Mouse (Mus musculus): ENCODE measurements around the gene Ptms.
"Not testable (repeated sequence)": the region's sequence is repeated elsewhere in the genome, so short reads cannot be mapped to it uniquely, and the experiment has no call there.

Ptms gene

DNA sequence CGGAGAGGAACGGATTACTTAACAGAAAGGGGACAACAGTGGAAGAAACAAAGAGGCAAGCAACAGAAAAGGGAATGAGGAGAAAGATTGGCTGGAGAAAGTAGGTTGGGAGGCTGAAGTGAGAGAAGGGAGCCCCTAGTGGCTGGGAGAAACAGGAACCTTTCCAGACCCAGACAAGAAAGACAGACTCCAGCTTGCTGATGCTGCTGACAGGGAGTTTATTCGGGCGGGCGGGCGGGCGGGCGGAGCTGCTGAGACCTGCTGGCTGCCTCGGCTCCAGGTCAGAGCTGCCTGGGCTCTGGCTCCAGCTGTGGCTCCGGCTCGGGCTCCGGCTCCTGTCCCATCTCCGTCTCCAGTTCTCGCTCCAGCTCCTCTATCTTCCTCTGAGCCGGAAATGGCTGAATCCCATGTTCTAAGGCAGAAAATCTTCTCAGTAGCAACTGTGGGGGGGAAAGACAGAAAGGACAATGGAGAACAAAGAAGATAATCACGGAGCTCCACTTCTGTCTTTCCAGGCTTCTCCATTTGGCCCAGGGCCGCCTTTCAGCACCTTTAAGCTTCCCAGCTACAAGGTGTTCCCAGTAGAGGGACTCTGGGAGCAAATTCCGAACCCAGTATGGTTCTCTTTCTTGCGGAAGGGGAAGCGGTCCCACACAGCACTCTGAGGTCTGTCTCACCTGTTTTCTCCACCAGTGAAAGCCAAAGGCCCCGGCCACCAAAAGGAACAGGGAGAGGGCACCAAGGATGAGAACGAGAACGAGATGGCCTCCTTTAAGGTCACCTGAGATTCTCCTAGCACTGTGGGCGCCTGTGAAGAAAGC is 15.5 kb downstream of the Ptms start:
- in situ Hi-C loops (cut with MseI, MboI): no loop called here

DNA sequence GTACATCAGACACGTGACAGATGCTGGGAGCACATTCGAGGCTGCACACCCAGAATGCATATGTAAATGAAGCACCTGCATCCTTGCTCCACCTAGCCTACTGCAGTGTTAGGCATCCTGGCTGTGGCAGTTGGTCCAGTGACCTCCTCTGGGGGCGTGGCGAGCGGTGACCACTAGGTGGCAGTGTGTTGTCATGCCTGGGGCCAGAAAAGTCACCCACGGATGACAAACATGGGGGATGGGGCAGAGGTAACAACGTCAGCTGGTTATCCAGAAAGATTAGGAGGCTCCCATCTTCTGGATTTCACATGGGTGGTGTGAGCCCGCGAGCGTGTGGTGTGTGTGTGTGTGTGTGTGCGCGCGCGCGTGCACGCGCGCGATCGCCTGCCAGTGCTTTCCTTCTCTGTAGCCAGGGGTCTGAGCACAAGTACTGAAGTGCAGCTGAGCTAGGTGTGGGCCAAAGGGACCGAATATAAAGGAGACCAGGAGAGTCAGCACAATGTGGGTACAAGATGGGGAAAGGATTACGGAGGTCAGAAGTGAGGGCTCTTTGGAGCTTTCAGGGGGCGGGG is 16.2 kb downstream of the Ptms start:
- in situ Hi-C loops (cut with MseI, MboI): no loop called here

DNA sequence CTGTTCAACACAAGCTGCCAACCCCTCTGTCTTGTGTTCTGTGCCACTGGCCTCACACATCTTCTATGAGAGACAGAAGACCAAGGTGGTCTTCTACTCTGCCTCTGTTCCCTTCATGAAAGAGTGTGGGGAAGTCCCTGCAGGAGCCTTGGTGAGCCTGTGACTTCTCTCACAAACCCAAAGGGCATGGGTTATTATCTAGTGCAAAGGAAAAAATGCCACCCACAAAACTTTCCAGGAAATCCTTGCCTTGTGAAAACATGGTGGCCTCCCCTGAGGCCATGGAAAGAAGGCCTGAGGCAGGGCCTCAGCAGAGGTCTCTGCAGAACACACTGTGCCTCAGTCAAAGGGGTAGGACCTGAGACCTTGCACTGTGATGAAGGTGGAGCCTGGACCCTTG is 18.1 kb downstream of the Ptms start:
- in situ Hi-C loops (cut with MseI, MboI): no loop called here

DNA sequence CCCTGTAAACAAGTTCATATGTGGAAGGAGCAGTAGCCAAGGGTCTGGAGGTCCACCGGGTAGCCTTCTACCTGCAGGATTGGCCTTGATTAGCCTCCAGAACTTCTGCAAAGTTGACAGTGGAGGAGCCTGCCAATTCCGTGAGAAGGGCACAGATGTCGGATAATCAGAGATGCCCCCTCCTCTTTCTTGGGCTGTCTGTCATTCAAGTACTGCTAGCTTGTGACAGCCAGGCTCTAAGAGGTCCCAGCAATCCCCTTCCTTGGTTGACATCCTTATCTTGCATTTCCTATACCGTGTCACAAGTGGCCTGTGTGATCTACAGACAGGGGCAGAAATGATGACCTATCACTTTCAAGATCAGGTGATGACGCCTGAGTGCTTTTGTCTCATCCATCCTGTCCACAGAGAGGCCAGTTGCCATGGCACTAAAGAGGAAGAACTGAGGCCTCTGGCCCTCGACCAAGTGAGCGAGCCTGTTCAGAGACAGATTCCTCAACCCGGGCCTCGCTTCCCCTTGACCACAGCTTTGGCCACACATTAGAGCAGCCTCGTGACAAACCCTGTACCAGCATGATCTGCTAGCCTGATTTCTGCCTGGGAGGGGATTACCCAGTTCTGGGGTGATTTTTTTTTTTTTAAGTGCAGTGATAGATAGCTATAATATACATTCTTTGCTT is 19.0 kb downstream of the Ptms start:
- in situ Hi-C loops (cut with MseI, MboI): no loop called here

DNA sequence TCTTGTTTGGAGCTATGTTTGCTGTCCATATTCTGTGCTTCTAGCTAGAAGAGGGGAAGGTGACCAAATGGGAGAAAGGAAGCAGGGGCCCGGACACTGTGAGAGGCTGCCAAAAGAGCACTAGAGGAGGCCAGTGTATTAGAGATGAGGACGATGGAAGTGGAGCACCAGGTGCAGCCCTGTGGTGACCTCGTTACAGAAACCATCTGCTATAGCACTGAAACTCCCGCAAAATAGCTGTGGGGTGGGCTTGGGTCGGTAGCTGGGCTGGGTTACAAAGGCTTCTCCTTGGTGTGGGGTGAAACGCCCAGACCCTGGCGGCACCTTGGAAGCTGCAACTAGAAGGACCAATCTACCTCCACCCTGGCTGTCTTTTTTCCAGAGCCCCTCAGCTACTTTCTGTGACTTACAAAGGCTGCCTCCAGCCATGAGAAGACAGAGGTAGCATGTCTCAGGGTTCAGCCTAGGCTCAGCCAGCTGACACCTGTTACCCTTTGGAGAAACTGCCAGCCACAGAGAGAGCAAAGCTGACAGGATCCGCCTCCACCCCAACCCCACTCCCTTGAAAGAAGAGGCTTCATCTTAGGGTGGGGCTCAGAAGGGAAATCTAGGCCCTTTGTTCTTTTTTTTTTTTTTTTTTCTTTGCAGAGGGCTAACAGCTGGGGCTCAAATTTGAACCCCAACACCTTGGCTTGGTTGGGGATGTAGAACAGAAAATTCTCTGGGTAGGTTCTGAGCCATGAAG is 19.7 kb downstream of the Ptms start:
- in situ Hi-C loops (cut with MseI, MboI): no loop called here

DNA sequence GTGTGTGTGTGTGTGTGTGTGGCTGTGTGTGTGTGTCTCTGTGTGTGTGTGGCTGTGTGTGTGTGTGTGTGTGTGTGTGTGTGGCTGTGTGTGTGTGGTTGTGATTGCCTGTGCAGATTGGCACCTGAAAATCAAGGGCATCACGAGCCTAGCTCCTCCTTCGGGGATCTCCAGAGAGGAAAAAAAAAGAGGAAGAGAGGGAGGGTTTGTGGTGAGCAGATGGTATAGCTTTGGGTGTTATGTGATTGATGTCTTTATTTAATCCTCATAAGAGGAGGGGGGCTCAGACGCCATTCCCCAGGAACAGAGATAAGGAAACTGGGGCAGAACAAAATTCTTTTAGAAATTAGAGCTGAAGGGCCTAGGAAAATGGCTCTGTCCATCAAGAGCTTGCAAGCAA is 21.5 kb downstream of the Ptms start:
- in situ Hi-C loops (cut with MseI, MboI): no loop called here

DNA sequence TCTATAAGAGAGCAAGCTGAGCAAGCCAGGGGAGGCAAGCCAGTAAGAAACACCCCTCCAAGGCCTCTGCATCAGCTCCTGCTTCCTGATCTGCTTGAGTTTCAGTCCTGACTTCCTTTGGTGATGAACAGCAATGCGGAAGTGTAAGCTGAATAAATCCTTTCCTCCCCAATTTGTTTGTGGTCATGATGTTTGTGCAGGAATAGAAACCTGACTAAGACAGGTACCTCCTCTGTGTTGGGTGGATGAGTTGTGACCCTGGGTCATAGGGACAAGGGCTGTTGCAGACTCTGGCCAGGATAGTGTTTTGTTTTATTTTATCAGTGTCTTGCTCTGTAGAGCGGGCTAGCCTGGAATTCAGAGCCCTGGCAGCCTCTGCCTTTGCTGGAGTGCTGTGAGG is 25.8 kb downstream of the Ptms start:
- in situ Hi-C loops (cut with MseI, MboI): not testable (repeated sequence)

DNA sequence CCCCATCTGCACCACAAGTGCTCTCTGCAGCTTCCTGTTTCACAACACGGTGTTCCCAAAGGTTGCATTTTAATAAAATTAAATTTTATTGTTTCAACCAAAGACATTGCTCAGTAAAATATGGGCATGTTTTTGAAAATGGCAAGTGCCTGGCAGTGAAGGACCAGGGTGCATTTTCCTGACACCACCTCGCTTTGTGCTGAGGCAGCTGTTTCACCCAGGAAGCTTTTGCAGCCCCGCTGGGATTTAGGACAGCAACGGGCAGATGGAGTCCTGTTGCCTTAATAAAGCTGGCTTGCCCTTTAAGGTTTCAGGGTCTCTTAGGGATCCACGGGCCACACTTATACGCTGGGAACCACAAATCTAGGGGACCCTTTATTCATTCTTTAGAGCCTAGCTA is 28.9 kb downstream of the Ptms start:
- in situ Hi-C loops (cut with MseI, MboI): no loop called here

DNA sequence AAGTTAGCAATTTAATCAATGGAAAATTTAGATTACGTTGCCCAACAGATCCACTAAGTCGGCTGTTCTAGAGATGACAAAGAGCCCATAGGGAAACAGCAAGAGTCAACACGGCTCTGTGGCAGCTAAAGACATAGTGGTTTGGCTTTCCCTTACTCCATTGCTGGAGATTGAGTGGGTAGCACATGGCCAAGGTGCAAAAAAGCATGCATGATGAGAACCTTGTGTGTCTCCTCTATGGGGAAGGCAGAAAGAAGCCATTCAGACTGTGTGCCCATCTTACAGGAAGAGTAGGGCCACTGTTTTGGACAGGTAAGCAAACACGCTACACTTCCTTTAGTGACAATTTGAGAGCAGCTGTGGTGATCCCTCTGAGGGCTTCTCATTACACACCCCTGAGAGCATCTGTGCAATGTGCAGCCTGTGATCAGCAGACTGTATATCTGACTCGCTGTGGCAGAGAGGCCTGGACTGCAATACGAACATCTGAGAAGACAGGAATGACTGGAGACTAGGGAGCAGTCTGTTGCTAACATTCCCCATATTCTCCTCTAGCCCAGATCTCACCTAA is 31.3 kb downstream of the Ptms start:
- in situ Hi-C loops (cut with MseI, MboI): no loop called here

DNA sequence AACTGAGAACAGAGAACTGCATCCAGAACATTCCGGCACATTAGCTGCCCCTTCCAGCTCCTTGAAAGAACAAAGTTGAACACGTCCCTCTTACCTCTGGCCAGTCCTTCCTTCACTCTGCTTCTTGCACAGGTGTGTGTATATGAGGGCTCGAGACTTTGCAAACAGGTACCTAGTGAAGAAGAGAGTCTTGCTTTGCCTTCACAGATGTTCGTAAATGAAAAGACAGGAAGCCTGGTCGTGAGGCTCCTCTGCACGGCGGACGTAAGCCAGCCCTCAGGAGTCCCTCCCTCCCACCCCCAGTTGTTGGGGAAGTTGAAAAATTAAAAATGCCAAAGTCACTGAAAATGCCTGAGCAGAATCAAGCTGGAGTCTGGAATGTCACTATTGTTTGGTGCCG is 31.9 kb downstream of the Ptms start, which contains the start of gene Cd4:
Cd4 (minus strand) TSS at position 236 of the 400 bp plus-strand sequence.
- in situ Hi-C loops (cut with MseI, MboI): no loop called here

DNA sequence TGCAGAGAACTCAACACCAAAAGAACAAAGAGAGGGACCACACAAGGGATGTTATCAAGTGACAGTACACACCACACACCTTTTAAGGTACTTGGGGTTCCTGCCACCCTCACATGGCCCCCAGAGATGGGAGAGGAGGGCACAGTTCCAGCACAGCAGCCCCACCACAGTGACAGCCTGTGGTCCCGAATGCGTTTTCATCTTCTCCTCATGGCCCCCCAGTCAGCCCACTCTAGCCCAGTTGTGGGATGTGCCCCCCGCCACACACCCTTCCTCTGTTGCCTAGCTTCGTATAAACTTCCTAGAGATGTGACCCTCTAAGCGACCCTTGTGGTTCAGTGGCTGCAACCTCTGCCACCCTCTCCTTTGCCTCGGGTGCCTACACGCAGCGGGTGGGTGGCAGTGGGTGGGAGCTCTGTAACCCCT is 33.9 kb downstream of the Ptms start:
- in situ Hi-C loops (cut with MseI, MboI): no loop called here

DNA sequence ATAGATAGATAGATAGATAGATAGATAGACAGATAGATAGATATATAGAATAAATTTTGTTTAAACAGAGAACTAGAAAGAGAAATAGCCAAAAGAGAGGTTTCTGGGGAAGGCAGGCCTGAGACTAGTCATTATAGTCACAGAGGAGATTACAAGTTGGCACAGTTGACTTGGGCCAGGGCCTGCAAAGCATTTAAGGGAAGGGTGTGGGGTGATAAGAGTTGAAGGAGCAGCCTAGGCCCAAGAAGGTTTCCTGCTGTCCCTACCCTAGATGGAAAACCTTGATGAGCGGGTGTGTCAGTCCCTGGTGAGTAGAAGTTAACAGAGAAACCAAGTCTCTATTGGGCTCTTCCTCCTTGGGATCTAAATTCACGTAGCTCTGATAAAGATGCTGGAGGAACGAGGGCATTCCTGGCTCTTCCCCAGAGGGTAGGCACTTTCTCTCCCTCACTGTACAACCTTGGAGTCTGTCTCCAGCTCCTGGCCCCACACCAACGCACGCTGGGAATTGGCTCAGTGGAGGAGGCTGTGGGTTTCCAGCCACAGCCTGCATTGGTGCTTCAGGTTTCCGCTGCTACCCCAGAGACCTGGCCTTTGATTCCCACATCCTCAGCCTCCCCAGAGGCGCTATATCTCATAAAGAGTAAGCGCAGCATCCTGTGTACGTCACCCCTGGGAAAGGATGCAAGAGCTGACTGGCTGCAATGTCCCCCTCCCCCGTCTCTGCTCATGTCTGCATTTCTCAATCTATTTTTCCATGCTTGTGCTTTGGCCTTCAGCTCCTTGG is 35.0 kb downstream of the Ptms start:
- in situ Hi-C loops (cut with MseI, MboI): no loop called here

DNA sequence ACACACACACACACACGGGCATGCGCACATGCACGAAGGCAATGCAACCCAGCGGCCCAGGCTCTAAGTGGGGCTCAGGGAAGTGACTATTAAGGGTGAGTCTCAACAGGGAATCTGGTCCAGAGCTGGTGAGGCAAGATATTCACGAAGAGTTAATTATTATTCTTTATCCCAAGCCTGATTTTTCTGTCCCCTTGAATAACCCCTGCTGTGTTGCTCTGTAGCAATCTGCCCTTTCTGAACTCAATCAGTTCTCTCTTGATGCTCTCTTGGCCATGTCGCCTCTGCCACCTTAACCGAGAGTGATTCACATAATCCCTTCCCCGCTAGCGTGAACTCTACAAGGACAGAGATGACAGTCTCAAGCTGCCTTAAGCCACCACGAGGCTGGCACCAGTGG is 36.6 kb downstream of the Ptms start:
- in situ Hi-C loops (cut with MseI, MboI): no loop called here

DNA sequence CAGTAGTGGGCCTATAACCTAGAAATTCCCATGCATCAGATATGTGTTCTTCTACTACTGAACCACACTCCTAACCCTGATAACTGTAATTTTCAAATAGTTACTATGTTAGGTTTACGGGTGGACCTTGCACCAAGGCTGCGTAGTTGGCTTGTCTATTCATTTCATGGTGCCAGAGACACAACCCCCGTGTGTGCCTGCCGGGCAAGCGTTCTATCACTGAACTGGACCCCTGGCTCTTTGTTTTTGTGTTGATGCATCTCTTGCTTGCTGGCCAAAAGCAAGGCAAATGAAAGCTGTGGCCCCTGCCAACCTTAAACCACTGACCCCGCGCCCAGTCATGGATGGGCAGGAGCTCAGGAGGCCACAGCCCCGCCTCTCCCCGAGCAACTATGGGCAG is 38.1 kb downstream of the Ptms start:
- in situ Hi-C loops (cut with MseI, MboI): no loop called here

DNA sequence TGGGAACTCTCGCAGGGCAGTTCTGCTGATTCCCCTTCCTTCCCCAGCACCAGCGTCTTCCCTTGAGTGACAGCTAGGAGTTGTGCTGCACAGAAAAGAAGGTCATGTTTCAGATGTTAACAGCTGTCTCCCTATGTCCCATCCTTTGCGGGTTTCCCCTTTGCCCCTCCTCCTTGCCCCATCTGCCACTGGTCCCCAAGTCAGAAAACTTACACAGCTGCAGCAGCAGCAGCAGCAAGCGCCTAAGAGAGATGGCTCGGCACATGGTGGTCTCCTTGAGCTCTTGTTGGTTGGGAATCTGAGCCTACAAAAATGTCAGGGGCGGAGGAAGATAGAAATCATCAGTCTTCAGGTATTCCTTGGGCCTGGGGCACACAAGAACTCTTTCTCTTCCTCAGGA is 40.5 kb downstream of the Ptms start:
- in situ Hi-C loops (cut with MseI, MboI): no loop called here

DNA sequence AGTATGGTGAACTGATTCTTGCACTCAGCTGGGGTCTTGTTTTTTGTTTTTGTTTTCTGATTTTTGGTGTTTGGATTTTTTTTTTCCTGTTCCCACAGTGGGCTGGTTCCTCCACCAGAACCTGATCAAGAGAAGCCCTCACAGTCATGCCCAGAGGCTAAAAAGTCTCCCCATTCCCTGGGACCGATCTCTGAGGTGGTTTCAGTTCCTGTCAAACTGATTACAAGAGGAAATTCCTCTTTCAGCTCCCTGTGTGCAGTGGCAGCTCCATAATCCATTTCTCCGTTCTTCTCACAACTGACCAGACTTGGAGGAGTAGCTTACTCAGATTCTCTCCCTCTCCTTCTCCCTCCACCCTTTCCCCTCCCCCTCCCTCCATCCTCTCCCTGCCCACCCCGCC is 45.6 kb downstream of the Ptms start:
- in situ Hi-C loops (cut with MseI, MboI): no loop called here

DNA sequence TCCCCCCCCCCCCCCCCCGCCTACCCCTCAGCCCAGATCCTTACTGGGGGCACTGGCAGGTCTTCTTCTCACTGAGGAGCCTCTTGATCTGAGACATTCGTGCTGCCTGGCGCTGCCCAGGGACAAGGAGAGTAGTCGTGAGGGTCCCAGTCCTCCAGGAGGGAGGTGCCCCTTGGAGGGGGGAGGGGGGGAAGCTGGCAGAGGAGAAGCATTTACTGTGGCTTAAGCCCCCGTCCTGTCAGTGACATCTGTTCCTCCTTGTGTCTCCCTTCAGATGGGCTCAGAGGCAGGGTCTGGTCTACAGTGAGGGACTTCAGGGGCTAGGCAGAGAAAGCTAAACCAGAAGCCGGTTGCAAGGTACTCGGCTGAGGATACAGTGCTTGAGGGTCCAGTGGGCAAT is 53.3 kb downstream of the Ptms start:
- in situ Hi-C loops (cut with MseI, MboI): no loop called here

DNA sequence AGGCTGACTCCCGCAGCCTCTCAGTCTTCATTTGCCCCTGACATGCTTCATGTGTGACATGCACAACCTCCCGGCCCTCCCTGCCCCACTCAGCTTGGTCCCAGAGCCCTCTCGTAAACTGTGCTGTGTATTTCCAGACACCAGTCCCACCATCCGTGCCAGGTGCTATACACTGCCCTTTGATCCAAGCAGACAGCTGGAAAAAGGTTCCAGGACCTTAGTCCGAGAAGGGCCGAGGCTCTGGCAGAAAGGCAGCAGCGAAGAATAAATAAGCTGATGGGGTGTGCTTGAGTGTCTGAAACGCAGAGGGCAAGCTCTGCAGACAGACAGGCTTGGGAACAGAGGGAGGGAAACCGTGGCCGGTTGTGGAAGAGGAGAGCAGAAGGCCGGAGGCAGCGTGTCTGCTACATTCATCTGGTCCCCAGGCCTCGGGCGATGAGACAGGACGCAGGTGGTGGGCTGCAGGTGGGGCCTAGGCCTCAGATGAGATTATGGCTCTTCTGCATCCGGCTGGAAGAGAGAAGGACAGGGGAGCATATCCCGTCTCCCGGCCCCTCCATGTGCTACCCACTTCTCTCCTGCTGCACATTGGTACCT is 54.0 kb downstream of the Ptms start:
- in situ Hi-C loops (cut with MseI, MboI): no loop called here

Data from mouse trophoblast stem cell (cell line).